Comparison of ENCODE assay signal across 13 mouse cellular contexts in genomic region chr2:65382485-65382884, GRCm38 (mm10). TPM values are rescaled to one million over a fixed set of nuclear protein-coding genes. Genes with fewer than 3 reads are reported as not detected.
DNase-seq lines count a peak whose midpoint lies in the region; ATAC-seq and TF ChIP-seq lines count a peak whose summit lies in the region.
"Had no signal": no experiment of that assay in that cellular context is flagged by ENCODE, and none has a peak within 500 bp of the region (broad histone marks: within the 10 kb centered on the region; RNA-seq: fewer than 3 reads in every experiment).

No protein-coding gene starts in this region.

- 25% methylated on average over 4 of the region's 4 CpGs for WGBS in embryonic facial prominence, embryonic 11.5 days
- 37% methylated on average over 4 of the region's 4 CpGs for WGBS in embryonic facial prominence, embryonic 10.5 days
- WGBS in kidney, postnatal 0 days = 3% methylated on average over 4 of the region's 4 CpGs
- 4% methylated on average over 4 of the region's 4 CpGs for WGBS in embryonic facial prominence, embryonic 14.5 days

- H3K4me2 ChIP-seq in embryonic facial prominence, embryonic 11.5 days (ENCODE audit: low read depth, low read length) = no peak overlapping the region
- no peak overlapping the region for H3K4me2 ChIP-seq in kidney, postnatal 0 days (ENCODE audit: low read length)
- no peak overlapping the region for H3K4me2 ChIP-seq in embryonic facial prominence, embryonic 14.5 days (ENCODE audit: low read depth, low read length)

- no peaks in the 10 kb centered on the region for H3K27me3 ChIP-seq in embryonic facial prominence, embryonic 11.5 days (ENCODE audit: control insufficient read depth, insufficient read depth, low read length)
- H3K27me3 ChIP-seq in embryonic facial prominence, embryonic 10.5 days (replicated peaks; ENCODE audit: low read depth, poor library complexity, severe bottlenecking) = no peaks in the 10 kb centered on the region
- H3K27me3 ChIP-seq in kidney, postnatal 0 days (ENCODE audit: insufficient read depth, low read length) = no peaks in the 10 kb centered on the region
- no peaks in the 10 kb centered on the region for H3K27me3 ChIP-seq in embryonic facial prominence, embryonic 14.5 days (replicated peaks; ENCODE audit: control insufficient read depth, insufficient read depth, low read length)

- H3K4me3 ChIP-seq in embryonic facial prominence, embryonic 11.5 days (ENCODE audit: low read depth, low read length) = no peak overlapping the region
- H3K4me3 ChIP-seq in embryonic facial prominence, embryonic 10.5 days = no peak overlapping the region
- no peak overlapping the region for H3K4me3 ChIP-seq in kidney, postnatal 0 days (replicated peaks; ENCODE audit: low read depth, low read length)
- no peak overlapping the region for H3K4me3 ChIP-seq in embryonic facial prominence, embryonic 14.5 days (ENCODE audit: low read depth, low read length)
- H3K4me3 ChIP-seq: erythroblast, embryonic 14.5 days had no signal

- TF ChIP-seq CTCF in kidney, postnatal 0 days (IDR thresholded peaks at IDR 0.05; ENCODE audit: low read depth) = no peak

- peak; percentile 45 for DNase-seq in embryonic facial prominence, embryonic 11.5 days (ENCODE audit: low spot score)
- no peak for DNase-seq in embryonic facial prominence, embryonic 10.5 days (ENCODE audit: low spot score)
- DNase-seq in kidney, postnatal 0 days (ENCODE audit: low spot score) = peak; percentile 65
- DNase-seq in kidney, adult 9 months = no peak
- peak; percentile 78 for DNase-seq in embryonic facial prominence, embryonic 14.5 days (ENCODE audit: low spot score)
- no peak for DNase-seq in layer of hippocampus, adult 9-11 months
- DNase-seq: adrenal gland, adult 8-10 months; cerebellum, adult 11-12 months had no signal

- no peaks in the 10 kb centered on the region for H3K4me1 ChIP-seq in embryonic facial prominence, embryonic 11.5 days (ENCODE audit: control insufficient read depth, insufficient read depth, low read length)
- H3K4me1 ChIP-seq in embryonic facial prominence, embryonic 10.5 days = peaks cover 12% of the 10 kb centered on the region
- H3K4me1 ChIP-seq in kidney, postnatal 0 days (replicated peaks; ENCODE audit: insufficient read depth, low read length) = no peaks in the 10 kb centered on the region
- peaks cover 8% of the 10 kb centered on the region; the same call in 1 of the 2 replicates for H3K4me1 ChIP-seq in embryonic facial prominence, embryonic 14.5 days (ENCODE audit: control insufficient read depth, insufficient read depth, low read length)

- ATAC-seq in embryonic facial prominence, embryonic 11.5 days (replicated peaks; ENCODE audit: insufficient number of reproducible peaks, low FRiP score, low TSS enrichment, low read depth) = no peak
- ATAC-seq in kidney, postnatal 0 days (replicated peaks; ENCODE audit: low FRiP score, low read depth) = peak; percentile 79; the same call in 1 of the 2 replicates
- peak; percentile 75 for ATAC-seq in embryonic facial prominence, embryonic 14.5 days (ENCODE audit: low read depth)
- ATAC-seq in megakaryocyte progenitor cell, adult 5-6 weeks (replicated peaks; ENCODE audit: poor library complexity) = peak; percentile 81
- no peak for ATAC-seq in erythroblast, adult 5-6 weeks (replicated peaks; ENCODE audit: low FRiP score, poor library complexity, severe bottlenecking)
- ATAC-seq: hindbrain, postnatal 0 days; midbrain, embryonic 16.5 days had no signal

- no peaks in the 10 kb centered on the region for H3K36me3 ChIP-seq in embryonic facial prominence, embryonic 11.5 days (replicated peaks; ENCODE audit: control insufficient read depth, insufficient read depth, low read depth, low read length)
- no peaks in the 10 kb centered on the region for H3K36me3 ChIP-seq in embryonic facial prominence, embryonic 10.5 days (replicated peaks)
- no peaks in the 10 kb centered on the region for H3K36me3 ChIP-seq in kidney, postnatal 0 days (ENCODE audit: insufficient read depth, low read length)
- no peaks in the 10 kb centered on the region for H3K36me3 ChIP-seq in embryonic facial prominence, embryonic 14.5 days (ENCODE audit: control insufficient read depth, insufficient read depth, low read length)

- no peak overlapping the region for H3K27ac ChIP-seq in embryonic facial prominence, embryonic 11.5 days (replicated peaks; ENCODE audit: low read depth, low read length)
- no peak overlapping the region for H3K27ac ChIP-seq in embryonic facial prominence, embryonic 10.5 days (replicated peaks)
- H3K27ac ChIP-seq in kidney, postnatal 0 days = no peak overlapping the region
- H3K27ac ChIP-seq in embryonic facial prominence, embryonic 14.5 days (replicated peaks; ENCODE audit: low read depth, low read length) = no peak overlapping the region
- H3K27ac ChIP-seq: hindbrain, postnatal 0 days had no signal

- no peak overlapping the region for H3K9ac ChIP-seq in embryonic facial prominence, embryonic 11.5 days (replicated peaks; ENCODE audit: low read length)
- H3K9ac ChIP-seq in kidney, postnatal 0 days (ENCODE audit: low read depth, low read length) = no peak overlapping the region
- H3K9ac ChIP-seq in embryonic facial prominence, embryonic 14.5 days (ENCODE audit: low read depth, low read length) = no peak overlapping the region

- H3K9me3 ChIP-seq in embryonic facial prominence, embryonic 11.5 days (replicated peaks; ENCODE audit: control insufficient read depth, low read length) = no peaks in the 10 kb centered on the region
- no peaks in the 10 kb centered on the region for H3K9me3 ChIP-seq in embryonic facial prominence, embryonic 10.5 days
- no peaks in the 10 kb centered on the region for H3K9me3 ChIP-seq in kidney, postnatal 0 days (replicated peaks; ENCODE audit: low read length)
- H3K9me3 ChIP-seq in embryonic facial prominence, embryonic 14.5 days (ENCODE audit: control insufficient read depth, low read length) = no peaks in the 10 kb centered on the region

RNA-seq across cellular contexts. Expression of gene Slc38a11, which starts 18.7 kb away (rescaled TPM):
- polyA plus RNA-seq in embryonic facial prominence, embryonic 11.5 days (2014; fragmentation: Nextera tagmentation; extraction: Ambion mirVana) = 0.67 TPM in 1 of 2 replicates, not detected in the other
- 0.29 and 0.42 TPM in 2 replicates for polyA plus RNA-seq in embryonic facial prominence, embryonic 10.5 days (2016; fragmentation: Nextera tagmentation; extraction: Ambion mirVana)
- 0.82 and 0.95 TPM in 2 replicates for polyA plus RNA-seq in kidney, postnatal 0 days (2015; fragmentation: Nextera tagmentation; extraction: Ambion mirVana)
- 0.58 and 0.73 TPM in 2 replicates for polyA plus RNA-seq in embryonic facial prominence, embryonic 14.5 days (2014; fragmentation: Nextera tagmentation; extraction: Ambion mirVana)
- total RNA-seq in megakaryocyte progenitor cell, adult 5-6 weeks (2015) = not detected in 2 replicates
- not detected in 2 replicates for total RNA-seq in megakaryocyte progenitor cell, adult 5-6 weeks (2017)
- total RNA-seq in erythroblast, adult 5-6 weeks (2015; ENCODE audit: low replicate concordance) = not detected in 2 replicates
- not detected in 2 replicates for total RNA-seq in erythroblast, adult 5-6 weeks (2017; ENCODE audit: low replicate concordance)
- polyA plus RNA-seq: erythroblast, embryonic 14.5 days had no signal

Comparison
In these comparisons a context has a peak if more than half of its experiments do, and no peak if none do; other contexts are left out.
1. ATAC-seq: peak in kidney, postnatal 0 days (single experiment), embryonic facial prominence, embryonic 14.5 days (single experiment) and megakaryocyte progenitor cell, adult 5-6 weeks (single experiment); none in embryonic facial prominence, embryonic 11.5 days (single experiment) and erythroblast, adult 5-6 weeks (single experiment).
2. DNase-seq: peak in embryonic facial prominence, embryonic 11.5 days (single experiment), kidney, postnatal 0 days (single experiment) and embryonic facial prominence, embryonic 14.5 days (single experiment); none in embryonic facial prominence, embryonic 10.5 days (single experiment), kidney, adult 9 months (single experiment) and layer of hippocampus, adult 9-11 months (single experiment).